Mouse (Mus musculus) CH12.LX (cell line): ENCODE results near the gene Eif5b.

Experiments used
- BHLHE40 ChIP-seq: IDR thresholded peaks from 2 replicates; pipeline ENCODE4 v1.6.1; 2011; ENCODE audit warnings: mild to moderate bottlenecking, low read depth, low read length, improper control_type of control experiment
- CHD2 ChIP-seq: IDR thresholded peaks from 2 replicates; pipeline ENCODE4 v1.6.1; 2011; ENCODE audit warnings: low read length, improper control_type of control experiment
- KAT2A ChIP-seq: IDR thresholded peaks from 2 replicates; pipeline ENCODE4 v1.6.1; 2012; ENCODE audit warnings: low read length, improper control_type of control experiment, inconsistent platforms; ENCODE audit not compliant: insufficient replicate concordance
- POLR2A ChIP-seq: IDR thresholded peaks from 2 replicates; pipeline ENCODE4 v1.6.1; 2011; ENCODE audit warnings: low read depth, mild to moderate bottlenecking, improper control_type of control experiment, low read length
- SIN3A ChIP-seq: IDR thresholded peaks from 2 replicates; pipeline ENCODE4 v1.6.1; 2012; ENCODE audit warnings: low read length, improper control_type of control experiment, inconsistent platforms

GRCm38 (mm10) chr1:37998371-37999199 is 775 bp downstream of the Eif5b start:
- no peak for TF ChIP-seq POLR2A
- TF ChIP-seq KAT2A: no peak
- TF ChIP-seq CHD2: no peak
- no peak for TF ChIP-seq BHLHE40
- no peak for TF ChIP-seq SIN3A
